Mouse (Mus musculus): ENCODE data around the gene Pla2g4a. TPM values are rescaled to one million over a fixed set of nuclear protein-coding genes. Genes with fewer than 3 reads are reported as not detected.
A peak's percentile ranks its signal among the peaks of the same experiment; 100 is the strongest.

Gene Pla2g4a
- polyA plus RNA-seq, 2 experiments: 3.9 to 8.2 TPM

DNA sequence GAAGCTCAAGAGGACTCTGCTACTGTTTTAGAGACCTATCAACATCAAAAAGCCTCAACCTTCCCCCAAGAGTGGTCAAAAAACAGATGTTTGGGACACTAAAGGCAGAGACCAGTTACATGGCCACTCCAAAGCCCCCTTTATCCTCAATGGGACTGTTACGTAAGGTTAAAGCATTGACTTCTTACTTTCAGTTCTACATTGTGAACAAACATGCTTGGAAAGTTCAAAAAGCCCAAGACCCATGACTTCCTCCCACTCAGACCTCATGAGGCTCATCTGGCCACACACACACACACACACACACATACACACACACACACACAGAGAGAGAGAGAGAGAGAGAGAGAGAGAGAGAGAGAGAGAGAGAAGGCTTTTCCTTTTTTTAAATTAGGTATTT lies 130.0 kb downstream of the Pla2g4a start:
- H3K36me3 ChIP-seq (replicated peaks; ENCODE audit: control insufficient read depth, insufficient read depth, low read depth): no peaks in the 10 kb centered on the region
- 64% methylated on average over 1 of the region's 1 CpGs for WGBS (ENCODE audit: insufficient replicate concordance)
- ATAC-seq (ENCODE audit: insufficient read depth) (no peak), DNase-seq (ENCODE audit: low read depth in 3 of 3, low spot score in 3 of 3) (no peak)
- H3K27ac ChIP-seq: no peak overlapping the region
- no peaks in the 10 kb centered on the region for H3K9me3 ChIP-seq (ENCODE audit: control insufficient read depth, low read length)
- H3K9ac ChIP-seq (replicated peaks): no peak overlapping the region
- no peak overlapping the region for H3K4me2 ChIP-seq (ENCODE audit: low read depth)
- TF ChIP-seq EP300 (IDR thresholded peaks at IDR 0.05; ENCODE audit: low read depth) (no peak), CTCF (IDR thresholded peaks at IDR 0.05; ENCODE audit: low read depth) (no peak)
- no peak overlapping the region for H3K4me3 ChIP-seq (ENCODE audit: insufficient read depth in 1 of 2, low read depth in 2 of 2, low read length in 2 of 2)
- H3K27me3 ChIP-seq (ENCODE audit: control insufficient read depth, insufficient read depth, low read length): no peaks in the 10 kb centered on the region
- H3K4me1 ChIP-seq (replicated peaks; ENCODE audit: control insufficient read depth in 2 of 2, insufficient read depth in 2 of 2, low read length in 1 of 2): no peaks in the 10 kb centered on the region

DNA sequence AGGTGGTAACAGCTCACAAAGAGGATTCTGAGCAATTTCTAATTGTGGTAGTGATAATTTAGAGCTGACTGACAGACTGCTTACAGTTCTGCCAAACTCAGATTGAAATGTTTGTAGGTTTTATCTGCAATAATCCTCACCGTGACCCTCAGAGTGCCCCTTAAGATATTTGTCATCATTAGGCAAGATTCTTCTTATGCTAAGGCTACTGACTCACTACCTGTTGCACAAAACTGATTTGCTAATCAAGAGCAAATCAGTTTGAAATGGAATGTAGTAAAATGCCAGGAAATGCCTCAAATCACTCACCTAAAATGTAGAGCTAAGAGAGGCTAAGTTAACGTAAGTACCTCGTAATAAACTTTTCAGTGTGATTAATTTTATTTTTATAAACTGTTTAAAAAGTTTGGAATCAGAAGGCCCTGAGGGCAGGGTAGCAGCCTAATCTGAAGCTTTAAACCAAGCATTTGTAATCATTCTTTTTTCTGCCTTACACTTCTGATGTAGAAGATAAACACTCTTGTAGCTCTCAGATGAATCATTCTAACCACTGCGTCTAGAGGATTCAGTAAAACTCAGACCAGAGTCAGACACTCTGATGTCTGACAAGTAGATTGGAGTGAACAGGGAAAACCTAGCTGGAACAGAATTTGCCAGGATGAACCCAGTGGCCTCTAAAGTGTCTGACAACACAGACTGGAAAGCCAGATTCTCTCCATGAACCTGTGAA lies 147.3 kb downstream of the Pla2g4a start:
- H3K27ac ChIP-seq: no peak overlapping the region
- H3K9ac ChIP-seq (replicated peaks): no peak overlapping the region
- no peak for ATAC-seq (ENCODE audit: insufficient read depth)
- no peak overlapping the region for H3K4me2 ChIP-seq (ENCODE audit: low read depth)
- 66% methylated on average over 4 of the region's 4 CpGs for WGBS (ENCODE audit: insufficient replicate concordance)
- no peaks in the 10 kb centered on the region for H3K9me3 ChIP-seq (ENCODE audit: control insufficient read depth, low read length)
- TF ChIP-seq EP300 (IDR thresholded peaks at IDR 0.05; ENCODE audit: low read depth) (no peak), CTCF (IDR thresholded peaks at IDR 0.05; ENCODE audit: low read depth) (no peak)
- no peak overlapping the region for H3K4me3 ChIP-seq (ENCODE audit: insufficient read depth in 1 of 2, low read depth in 2 of 2, low read length in 2 of 2)
- H3K36me3 ChIP-seq (replicated peaks; ENCODE audit: control insufficient read depth, insufficient read depth, low read depth): no peaks in the 10 kb centered on the region
- H3K4me1 ChIP-seq (replicated peaks; ENCODE audit: control insufficient read depth in 2 of 2, insufficient read depth in 2 of 2, low read length in 1 of 2): no peaks in the 10 kb centered on the region
- DNase-seq (ENCODE audit: low read depth in 3 of 3, low spot score in 3 of 3): no peak
- H3K27me3 ChIP-seq (ENCODE audit: control insufficient read depth, insufficient read depth, low read length): no peaks in the 10 kb centered on the region

GRCm38 (mm10) chr1:149809527-149809926 lies 151.6 kb downstream of the Pla2g4a start:
- WGBS (ENCODE audit: insufficient replicate concordance): 67% methylated on average over 1 of the region's 1 CpGs
- no peak for DNase-seq (ENCODE audit: low read depth in 3 of 3, low spot score in 3 of 3)
- H3K4me3 ChIP-seq (ENCODE audit: insufficient read depth in 1 of 2, low read depth in 2 of 2, low read length in 2 of 2): no peak overlapping the region
- no peak overlapping the region for H3K9ac ChIP-seq (replicated peaks)
- H3K9me3 ChIP-seq (ENCODE audit: control insufficient read depth, low read length): no peaks in the 10 kb centered on the region
- H3K27me3 ChIP-seq (ENCODE audit: control insufficient read depth, insufficient read depth, low read length): no peaks in the 10 kb centered on the region
- no peak overlapping the region for H3K4me2 ChIP-seq (ENCODE audit: low read depth)
- no peaks in the 10 kb centered on the region for H3K36me3 ChIP-seq (replicated peaks; ENCODE audit: control insufficient read depth, insufficient read depth, low read depth)
- no peak for ATAC-seq (ENCODE audit: insufficient read depth)
- H3K27ac ChIP-seq: no peak overlapping the region
- TF ChIP-seq EP300 (IDR thresholded peaks at IDR 0.05; ENCODE audit: low read depth) (no peak), CTCF (IDR thresholded peaks at IDR 0.05; ENCODE audit: low read depth) (peak; percentile 39; the same call in 1 of the 2 replicates)
- H3K4me1 ChIP-seq (replicated peaks; ENCODE audit: control insufficient read depth in 2 of 2, insufficient read depth in 2 of 2, low read length in 1 of 2): no peaks in the 10 kb centered on the region

Other genes with a start within 250 kb of the Pla2g4a start
- 0.02 TPM in 2 replicates for gene Ptgs2, start 138.7 kb upstream of the Pla2g4a start, polyA plus RNA-seq (2012; rRNA removed)
- gene Ptgs2, start 138.7 kb upstream of the Pla2g4a start, polyA plus RNA-seq (2014; fragmentation: Nextera tagmentation; extraction: Ambion mirVana): 0.03 and 0.04 TPM in 2 replicates